Mouse (Mus musculus) E14TG2a.4 (cell line): Measurements from ENCODE around the gene Slc25a4.

ENCODE experiments used
- CTCF ChIP-seq: conservative IDR thresholded peaks from 2 replicates; pipeline ENCODE4 v1.5.1; 2014; ENCODE audit warnings: low read length
- POU5F1 ChIP-seq: IDR thresholded peaks from 2 replicates; pipeline ENCODE4 v1.6.1; 2014; ENCODE audit warnings: low read length, borderline replicate concordance

DNA sequence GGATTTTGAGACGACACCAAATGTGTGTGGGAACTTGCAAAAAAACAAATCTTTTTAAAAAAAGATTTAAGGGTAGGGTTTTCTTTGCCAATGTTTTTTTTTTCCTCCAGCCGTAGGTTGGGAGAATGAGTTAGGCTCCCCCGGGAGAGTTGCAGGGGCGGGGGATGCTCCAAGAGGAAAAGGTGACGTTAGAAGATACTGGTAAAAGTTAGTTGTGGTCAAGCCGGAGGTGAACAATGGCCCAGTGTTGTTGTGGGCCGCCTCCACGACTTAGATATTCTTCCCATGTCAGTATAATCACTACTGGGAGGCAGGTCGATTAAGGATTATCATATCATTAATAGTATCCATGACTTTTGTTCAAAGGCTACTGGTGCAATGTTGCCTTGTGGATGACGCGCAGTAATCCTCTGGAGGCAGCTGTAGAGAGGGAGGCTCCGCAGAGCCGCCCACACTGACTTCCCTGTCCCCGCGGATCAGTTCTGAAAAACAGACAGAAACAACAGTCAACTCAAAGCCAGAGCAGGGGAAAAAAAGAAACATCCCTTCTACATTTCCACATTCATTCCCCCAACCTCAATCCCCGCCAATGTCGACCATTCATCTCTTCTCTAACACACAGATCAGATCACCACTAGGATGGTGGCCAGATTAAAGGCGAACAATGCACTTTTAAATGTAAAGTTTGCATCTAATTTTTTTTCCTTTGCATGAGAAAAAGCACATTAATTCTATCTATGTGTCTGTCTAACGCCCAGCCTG, 47.0 kb upstream of the Slc25a4 start:
- TF ChIP-seq CTCF (no peak), POU5F1 (no peak)
